Mouse (Mus musculus) heart, adult 2 months (tissue): Measurements from ENCODE around the gene Gm49510.

ENCODE experiments used
- CTCF ChIP-seq: fragments of 200-600 bp; IDR thresholded peaks from 2 replicates; pipeline ENCODE4 v1.8.1; 2022; ENCODE audit warnings: antibody characterized with exemption, mild to moderate bottlenecking, moderate library complexity
- EP300 ChIP-seq: fragments of 200-500 bp; IDR thresholded peaks from 2 replicates; pipeline ENCODE4 v1.6.1; 2011; ENCODE audit warnings: low read depth, low read length, control low read depth; ENCODE audit not compliant: insufficient read depth
- POLR2A ChIP-seq: fragments of 200-500 bp; IDR thresholded peaks from 2 replicates; pipeline ENCODE4 v1.6.1; 2011; ENCODE audit warnings: mild to moderate bottlenecking, low read depth, low read length, control low read depth; ENCODE audit not compliant: insufficient read depth

DNA sequence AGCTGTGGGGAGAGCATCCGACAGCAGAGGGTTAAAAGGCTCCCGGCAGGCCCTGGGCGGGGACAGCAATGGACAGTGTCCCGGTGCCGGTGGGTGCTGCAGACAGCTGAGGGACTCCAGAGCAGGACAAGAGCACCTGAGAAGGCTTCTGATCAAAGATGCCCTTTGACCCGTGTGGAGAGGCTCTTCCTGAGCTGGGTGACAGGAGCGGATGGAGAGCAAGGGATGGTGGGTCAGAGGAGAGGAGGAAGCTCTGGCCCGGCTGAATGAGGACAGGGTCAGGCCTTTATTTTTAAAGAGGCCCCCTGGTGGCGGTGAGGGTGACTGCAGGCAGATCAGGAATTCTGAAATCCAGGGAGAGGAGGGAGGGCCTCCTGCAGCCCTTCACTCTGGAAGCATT lies 43.2 kb downstream of the Gm49510 start:
- no peak for TF ChIP-seq POLR2A
- peak; percentile 96 for TF ChIP-seq CTCF
- 0 out of 2 replicates have a peak, but pooled peaks have one; percentile 38 for TF ChIP-seq EP300
